Mouse (Mus musculus) neural tube, embryonic 15.5 days (tissue): ENCODE results near the gene Car5a. TPM values are rescaled to one million over a fixed set of nuclear protein-coding genes. Genes with fewer than 3 reads are reported as not detected.

Experiments
- ATAC-seq: fragments of 200-750 bp; cut with Nextera tagmentation; 2 replicates; pipeline ENCODE4 v1.8.0; 2017; ENCODE audit warnings: mild to moderate bottlenecking, moderate TSS enrichment, moderate library complexity; ENCODE audit not compliant: low FRiP score
- H3K27ac ChIP-seq: fragments of 300-500 bp; sonication (generic); replicated peaks from 2 replicates; pipeline ENCODE4 v1.5.1; 2015; ENCODE audit warnings: mild to moderate bottlenecking, inconsistent platforms
- H3K27me3 ChIP-seq: fragments of 300-500 bp; sonication (generic); replicated peaks from 2 replicates; pipeline ENCODE4 v1.6.1; 2015; ENCODE audit warnings: inconsistent platforms
- H3K36me3 ChIP-seq: fragments of 300-500 bp; sonication (generic); 2 replicates; pipeline ENCODE4 v1.6.1; 2015; ENCODE audit warnings: inconsistent platforms
- H3K4me1 ChIP-seq: fragments of 300-500 bp; sonication (generic); 2 replicates; pipeline ENCODE4 v1.6.1; 2015; ENCODE audit warnings: inconsistent platforms
- H3K4me2 ChIP-seq: fragments of 300-500 bp; sonication (generic); 2 replicates; pipeline ENCODE4 v1.6.1; 2015; ENCODE audit warnings: inconsistent platforms, mild to moderate bottlenecking, moderate library complexity
- H3K4me3 ChIP-seq: fragments of 300-500 bp; sonication (generic); replicated peaks from 2 replicates; pipeline ENCODE4 v1.5.1; 2015; ENCODE audit warnings: mild to moderate bottlenecking, inconsistent platforms
- H3K9ac ChIP-seq: fragments of 300-500 bp; sonication (generic); replicated peaks from 2 replicates; pipeline ENCODE4 v1.6.1; 2015; ENCODE audit warnings: mild to moderate bottlenecking, inconsistent platforms
- H3K9me3 ChIP-seq: fragments of 300-500 bp; sonication (generic); replicated peaks from 2 replicates; pipeline ENCODE4 v1.6.1; 2016; ENCODE audit warnings: inconsistent platforms
- WGBS: fragments of 180-500 bp; shearing (Covaris S2); methylation state at CpG from one replicate; pipeline ENCODE4 v1.1.7; 2015; ENCODE audit warnings: mixed read lengths; 5-methylcytosine and 5-hydroxymethylcytosine counted together
- polyA plus RNA-seq: library from polyadenylated mRNA; unstranded; fragments of >200 nt; fragmentation: Nextera tagmentation; extraction: Ambion mirVana; gene quantifications from 2 replicates; pipeline ENCODE4 v1.2.1, GENCODE M21; 2015

Car5a gene
- polyA plus RNA-seq, 1 experiment from 2014 or later = 0.50 TPM

DNA sequence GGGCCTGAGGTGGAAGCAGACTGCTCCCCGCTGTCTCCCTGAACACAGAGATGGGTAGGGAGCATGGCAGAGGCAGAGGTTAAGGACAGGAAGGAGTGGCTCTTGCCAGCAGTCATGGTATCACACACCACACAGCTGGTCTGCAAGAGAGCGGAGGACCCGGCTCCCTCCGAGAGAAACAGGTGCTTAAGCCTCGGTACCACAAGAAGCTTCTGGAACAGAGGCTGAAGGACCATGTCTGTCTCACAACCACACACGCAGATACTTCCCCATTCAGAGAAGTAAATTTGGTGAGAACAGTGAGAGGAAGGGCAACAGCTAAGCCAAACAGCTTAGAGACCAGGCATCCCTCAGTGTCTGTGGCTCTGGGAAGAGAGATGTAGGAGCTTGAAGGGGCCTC lies 33.3 kb downstream of the Car5a start:
- peak overlapping the region; percentile 33; the same call in 1 of the 2 replicates for H3K27ac ChIP-seq
- no peak overlapping the region for H3K9ac ChIP-seq
- H3K4me3 ChIP-seq = no peak overlapping the region
- no peaks in the 10 kb centered on the region for H3K9me3 ChIP-seq
- no peak overlapping the region for H3K4me2 ChIP-seq
- peaks cover 13% of the 10 kb centered on the region for H3K4me1 ChIP-seq
- H3K36me3 ChIP-seq = no peaks in the 10 kb centered on the region
- peaks cover 5% of the 10 kb centered on the region; the same call in 1 of the 2 replicates for H3K27me3 ChIP-seq
- WGBS = 93% methylated on average over 6 of the region's 6 CpGs
- ATAC-seq = no peak

DNA sequence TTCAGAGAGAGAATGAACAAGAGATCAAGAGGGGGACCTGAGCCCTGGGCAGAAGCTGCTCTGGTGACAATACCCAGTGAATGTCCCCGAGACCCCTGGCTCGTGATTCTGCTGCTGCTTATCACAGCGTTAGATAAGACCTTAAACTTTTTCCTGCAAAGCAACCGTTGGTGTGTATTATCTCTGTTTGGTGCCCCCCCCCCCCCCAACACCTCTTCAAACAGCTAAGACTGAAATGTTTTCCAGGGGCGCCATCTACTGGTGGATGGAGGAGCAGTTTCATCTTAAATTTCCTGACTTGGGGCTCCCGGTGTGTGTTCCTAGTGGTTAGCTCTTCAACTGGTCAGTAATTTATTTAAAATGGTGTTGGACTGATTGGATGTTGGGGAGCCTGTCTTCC lies 35.0 kb downstream of the Car5a start:
- Histone ChIP-seq H3K9me3 (no peaks in the 10 kb centered on the region), H3K27me3 (peaks cover 5% of the 10 kb centered on the region; the same call in 1 of the 2 replicates), H3K4me1 (peaks cover 31% of the 10 kb centered on the region), H3K4me3 (no peak overlapping the region), H3K36me3 (no peaks in the 10 kb centered on the region), H3K9ac (no peak overlapping the region), H3K4me2 (no peak overlapping the region), H3K27ac (no peak overlapping the region)
- ATAC-seq = no peak
- WGBS = 11% methylated on average over 6 of the region's 6 CpGs

DNA sequence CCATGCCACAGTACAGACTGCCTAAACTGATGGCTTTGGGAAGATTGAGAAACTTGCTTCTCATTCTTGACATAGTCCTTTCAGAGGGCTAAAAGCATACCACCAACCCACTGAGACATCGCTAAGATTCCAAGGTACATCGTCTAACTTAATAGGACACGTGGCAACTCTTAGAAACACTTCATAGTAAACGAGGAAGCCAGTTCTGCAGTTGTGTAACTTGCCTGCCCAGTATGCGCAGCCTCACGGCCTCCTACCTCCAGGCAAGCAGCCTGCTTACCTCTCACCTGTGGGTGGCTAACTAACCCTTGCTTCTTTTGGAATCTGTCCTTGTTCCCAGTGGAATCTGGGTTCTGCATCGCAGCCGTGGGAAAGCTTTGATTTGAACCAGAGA lies 35.6 kb downstream of the Car5a start:
- H3K27me3 ChIP-seq = peaks cover 5% of the 10 kb centered on the region; the same call in 1 of the 2 replicates
- H3K36me3 ChIP-seq = no peaks in the 10 kb centered on the region
- peaks cover 34% of the 10 kb centered on the region for H3K4me1 ChIP-seq
- ATAC-seq = no peak
- no peak overlapping the region for H3K4me2 ChIP-seq
- H3K4me3 ChIP-seq = no peak overlapping the region
- H3K9ac ChIP-seq = no peak overlapping the region
- no peak overlapping the region for H3K27ac ChIP-seq
- 75% methylated on average over 8 of the region's 8 CpGs for WGBS
- H3K9me3 ChIP-seq = no peaks in the 10 kb centered on the region

DNA sequence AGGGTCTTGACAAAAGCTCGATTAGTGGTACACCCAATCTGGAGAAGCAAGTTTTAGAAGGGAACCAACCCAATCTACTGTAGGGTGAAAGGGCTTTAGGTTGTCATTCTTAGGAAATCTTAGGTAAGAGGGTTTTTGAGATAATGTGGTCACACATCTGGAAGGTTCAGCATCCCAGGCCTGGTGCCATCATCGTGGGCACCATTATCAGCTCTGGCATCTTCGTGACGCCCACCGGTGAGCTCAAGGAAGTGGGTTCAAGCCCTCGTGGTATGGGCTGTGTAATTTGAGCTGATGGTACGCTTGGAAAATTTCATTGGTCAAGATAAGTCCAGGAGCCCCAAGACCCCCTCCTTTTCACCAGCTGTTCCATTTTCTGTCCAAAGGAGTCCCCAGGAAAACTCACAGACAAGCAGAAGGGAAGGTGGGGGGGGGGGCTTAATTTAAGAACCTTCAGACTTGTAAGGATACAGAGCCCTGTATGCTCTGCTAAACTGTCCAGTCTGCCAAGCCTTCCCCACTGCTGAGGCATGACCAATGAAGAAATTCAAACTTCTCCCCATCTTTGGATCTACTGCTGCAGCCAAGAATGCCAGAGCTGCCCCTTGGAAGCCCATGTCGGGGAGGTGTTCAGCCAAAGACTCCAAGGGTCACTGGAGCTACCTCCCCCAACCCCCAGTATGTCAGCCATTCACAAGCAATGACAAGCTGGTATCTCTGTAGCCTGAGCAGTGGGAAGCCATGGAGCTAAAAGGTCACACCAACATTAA lies 36.1 kb downstream of the Car5a start:
- 60% methylated on average over 8 of the region's 8 CpGs for WGBS

DNA sequence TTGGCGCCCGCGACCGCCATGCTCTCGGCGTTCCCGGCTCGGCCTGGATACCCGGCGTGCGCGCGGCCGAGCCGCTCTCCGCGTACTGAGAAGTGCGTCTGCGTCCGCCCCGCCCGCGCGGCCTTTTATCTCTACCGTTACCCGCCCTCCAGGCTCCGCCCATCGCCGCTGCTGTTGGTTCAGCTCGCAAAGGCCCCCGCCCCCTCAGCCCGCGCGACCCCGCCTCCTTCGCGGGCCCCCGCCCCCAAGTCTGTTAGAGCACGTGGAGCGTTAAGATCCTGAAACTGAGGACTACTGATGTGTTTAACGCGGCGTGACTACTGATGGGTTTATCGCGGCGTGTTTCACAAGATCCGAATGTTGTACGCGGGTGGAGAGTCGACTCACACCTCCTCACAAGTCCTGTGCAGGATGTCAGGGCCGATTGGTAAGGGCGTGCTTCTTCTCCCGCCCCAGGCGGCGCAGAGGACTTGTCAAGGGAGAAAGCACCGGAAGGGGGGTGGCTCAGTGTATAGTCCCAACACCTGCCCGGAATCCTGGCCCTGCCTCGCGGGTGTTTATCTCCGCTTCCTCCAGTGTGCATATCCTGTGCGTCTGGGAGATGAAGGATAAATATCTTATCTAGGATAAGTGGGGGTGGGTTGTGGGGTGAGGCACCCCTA lies 37.0 kb downstream of the Car5a start, which contains the start of gene Slc7a5:
Gene Slc7a5 (minus strand): TSS at position 108 of the 662 bp plus-strand sequence.
- Histone ChIP-seq H3K36me3 (no peaks in the 10 kb centered on the region), H3K4me2 (peak within 1 kb of the TSS; percentile 98), H3K9me3 (no peaks in the 10 kb centered on the region), H3K4me3 (peak within 1 kb of the TSS; percentile 85), H3K9ac (peak within 1 kb of the TSS; percentile 70), H3K27me3 (peaks cover 5% of the 10 kb centered on the region; the same call in 1 of the 2 replicates), H3K27ac (peak within 1 kb of the TSS; percentile 76), H3K4me1 (peaks cover 38% of the 10 kb centered on the region)
- ATAC-seq = peak; percentile 94
- under 1% methylated on average over 60 of the region's 61 CpGs for whole genome bisulfite sequencing

More for the DNA sequence above, 36.1 kb downstream of the Car5a start:
- ATAC-seq = no peak
- peaks cover 5% of the 10 kb centered on the region; the same call in 1 of the 2 replicates for H3K27me3 ChIP-seq
- no peak overlapping the region for H3K27ac ChIP-seq
- H3K9me3 ChIP-seq = no peaks in the 10 kb centered on the region
- H3K9ac ChIP-seq = no peak overlapping the region
- no peaks in the 10 kb centered on the region for H3K36me3 ChIP-seq
- no peak overlapping the region for H3K4me3 ChIP-seq
- peaks cover 38% of the 10 kb centered on the region for H3K4me1 ChIP-seq
- peak overlapping the region; percentile 98 for H3K4me2 ChIP-seq

DNA sequence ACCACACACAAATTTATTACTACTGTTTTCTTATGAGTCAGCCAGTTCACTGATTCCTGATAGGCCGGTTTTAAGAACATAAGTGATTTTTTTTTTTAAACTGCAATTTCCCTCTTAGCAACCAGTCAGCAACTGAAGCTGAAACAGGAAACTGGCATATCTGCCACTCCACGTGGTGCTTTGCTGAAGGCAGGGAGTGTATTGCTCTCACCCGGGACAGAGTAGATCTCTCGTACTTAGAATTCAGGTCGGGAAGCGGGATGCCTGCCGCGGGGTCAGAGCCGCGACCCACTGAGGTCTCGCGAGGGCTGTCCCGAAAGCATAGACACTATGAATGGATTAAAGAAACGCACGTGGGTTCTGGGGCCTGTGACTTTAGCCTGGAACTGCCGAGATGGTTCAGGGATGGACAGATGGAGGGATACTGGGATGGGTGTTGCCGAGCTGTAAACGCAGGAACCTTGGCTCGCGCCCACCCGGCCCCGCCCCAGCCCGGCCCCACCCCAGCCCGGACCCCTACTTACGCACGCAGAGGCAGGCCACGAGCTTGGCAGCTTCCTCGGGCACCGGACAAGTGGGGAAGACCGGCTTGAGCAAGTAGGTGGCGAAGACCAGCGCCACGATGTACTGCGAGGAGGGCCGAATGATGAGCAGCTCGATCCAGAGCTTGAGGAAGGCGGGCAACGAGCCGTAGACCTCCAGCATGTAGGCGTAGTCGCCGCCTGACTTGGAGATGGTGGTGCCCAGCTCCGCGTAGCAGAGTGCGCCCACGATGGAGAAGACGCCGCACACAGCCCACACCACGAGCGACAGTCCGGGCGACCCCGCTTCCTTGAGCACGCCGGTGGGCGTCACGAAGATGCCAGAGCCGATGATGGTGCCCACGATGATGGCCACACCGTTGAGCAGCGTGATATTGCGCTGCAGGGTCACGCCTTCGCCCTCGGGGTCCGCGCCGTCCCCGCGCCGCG lies 37.9 kb downstream of the Car5a start:
- ATAC-seq = peak; percentile 64
- peaks cover 5% of the 10 kb centered on the region; the same call in 1 of the 2 replicates for H3K27me3 ChIP-seq
- peak overlapping the region; percentile 85 for H3K4me3 ChIP-seq
- H3K9ac ChIP-seq = peak overlapping the region; percentile 70
- peaks cover 44% of the 10 kb centered on the region for H3K4me1 ChIP-seq
- H3K36me3 ChIP-seq = no peaks in the 10 kb centered on the region
- no peaks in the 10 kb centered on the region for H3K9me3 ChIP-seq
- peak overlapping the region; percentile 76 for H3K27ac ChIP-seq
- peak overlapping the region; percentile 98 for H3K4me2 ChIP-seq
- under 1% methylated on average over 67 of the region's 72 CpGs for WGBS

DNA sequence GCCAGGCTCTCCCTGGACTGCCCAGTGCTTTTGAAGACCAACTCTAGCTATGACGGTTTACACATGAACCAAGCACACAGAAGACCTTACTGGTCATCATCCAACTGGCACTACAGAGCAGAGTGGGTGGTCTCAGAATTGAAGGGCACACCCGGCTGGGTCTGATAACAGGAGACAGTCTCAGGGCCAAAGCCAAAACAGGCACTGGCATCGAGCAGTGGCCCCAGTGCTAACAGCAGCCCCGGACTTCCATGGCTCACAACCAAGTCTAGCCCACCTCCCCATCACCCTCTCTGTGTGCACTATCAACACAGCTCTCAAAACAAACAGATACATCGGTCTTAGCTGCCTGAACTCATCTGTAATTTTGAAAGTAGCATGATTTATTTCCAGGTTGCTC lies 38.8 kb downstream of the Car5a start:
- H3K9me3 ChIP-seq = no peaks in the 10 kb centered on the region
- peak overlapping the region; percentile 70; the same call in 1 of the 2 replicates for H3K9ac ChIP-seq
- 27% methylated on average over 5 of the region's 5 CpGs for WGBS
- peak overlapping the region; percentile 98 for H3K4me2 ChIP-seq
- no peak for ATAC-seq
- peak overlapping the region; percentile 85 for H3K4me3 ChIP-seq
- no peak overlapping the region for H3K27ac ChIP-seq
- no peaks in the 10 kb centered on the region for H3K36me3 ChIP-seq
- peaks cover 5% of the 10 kb centered on the region; the same call in 1 of the 2 replicates for H3K27me3 ChIP-seq
- H3K4me1 ChIP-seq = peaks cover 45% of the 10 kb centered on the region

DNA sequence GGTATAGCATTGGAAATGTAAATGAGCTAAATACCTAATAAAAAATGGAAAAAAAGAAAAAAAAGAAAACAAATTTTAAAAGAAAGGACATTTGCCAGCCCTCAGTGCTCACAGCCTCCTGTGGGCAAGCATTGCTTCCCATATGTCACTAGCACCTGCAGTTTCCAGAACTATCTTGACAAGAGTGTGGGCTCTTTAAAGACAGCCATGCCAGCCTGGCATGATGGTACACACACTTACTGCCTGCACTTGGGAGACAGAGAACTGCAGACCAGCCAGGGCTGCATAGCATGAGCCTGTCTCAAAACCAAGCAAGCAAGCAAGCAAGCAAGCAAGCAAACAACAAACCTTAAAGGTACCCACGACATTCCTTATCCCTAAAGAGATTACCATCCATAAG lies 39.3 kb downstream of the Car5a start:
- Histone ChIP-seq H3K4me3 (peak overlapping the region; percentile 85), H3K36me3 (no peaks in the 10 kb centered on the region), H3K9me3 (no peaks in the 10 kb centered on the region), H3K4me2 (peak overlapping the region; percentile 98), H3K27me3 (0 out of 2 replicates have a peak, but pooled peaks cover 5% of the 10 kb centered on the region), H3K4me1 (peaks cover 45% of the 10 kb centered on the region), H3K27ac (no peak overlapping the region), H3K9ac (peak overlapping the region; percentile 70; the same call in 1 of the 2 replicates)
- ATAC-seq = no peak
- WGBS = 58% methylated on average over 1 of the region's 1 CpGs

DNA sequence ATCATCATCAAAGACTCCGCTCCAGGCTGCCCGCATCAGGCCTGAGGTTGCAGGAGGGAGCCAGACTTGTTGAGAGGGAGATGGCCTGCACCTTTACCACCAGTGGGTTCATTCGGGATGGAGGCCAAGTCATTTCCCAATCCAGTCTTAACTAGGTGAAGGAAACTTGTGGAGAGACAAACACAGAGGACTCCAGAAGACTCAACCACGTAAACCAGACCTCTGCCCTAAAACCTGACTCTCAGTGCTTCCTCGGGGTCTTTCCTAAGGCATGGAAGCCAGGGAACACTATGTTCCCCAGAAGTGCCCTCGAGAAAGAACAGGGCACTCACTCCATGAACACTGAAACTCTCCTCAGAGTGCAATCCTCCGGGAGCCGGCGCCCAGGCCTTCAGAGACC lies 39.7 kb downstream of the Car5a start:
- no peak overlapping the region for H3K27ac ChIP-seq
- no peak overlapping the region; the same call in 1 of the 2 replicates for H3K9ac ChIP-seq
- H3K4me1 ChIP-seq = peaks cover 45% of the 10 kb centered on the region
- no peak for ATAC-seq
- H3K9me3 ChIP-seq = no peaks in the 10 kb centered on the region
- WGBS = 84% methylated on average over 9 of the region's 9 CpGs
- peak overlapping the region; percentile 85 for H3K4me3 ChIP-seq
- no peaks in the 10 kb centered on the region for H3K36me3 ChIP-seq
- H3K4me2 ChIP-seq = peak overlapping the region; percentile 98
- H3K27me3 ChIP-seq = 0 out of 2 replicates have a peak, but pooled peaks cover 5% of the 10 kb centered on the region

DNA sequence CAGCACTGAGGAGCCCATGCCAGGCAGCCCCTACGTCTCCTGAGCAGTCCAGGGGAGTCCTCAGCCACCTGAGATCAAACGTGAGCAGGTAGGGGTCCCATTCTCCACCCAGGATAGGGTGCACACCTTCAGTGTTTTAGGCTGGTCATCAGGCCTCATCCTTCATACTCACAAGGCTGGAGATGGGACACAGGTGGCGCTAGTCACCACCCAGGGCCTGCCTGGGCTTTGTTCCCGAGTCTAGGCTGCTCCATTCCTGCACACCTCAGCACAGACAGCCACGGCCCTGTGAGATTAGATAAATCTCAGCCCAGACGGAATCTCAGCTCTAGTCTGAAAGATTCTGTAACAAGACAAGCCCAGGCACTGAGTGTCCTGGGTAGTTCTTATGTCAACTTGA lies 40.7 kb downstream of the Car5a start:
- no peak overlapping the region for H3K9ac ChIP-seq
- 0 out of 2 replicates have a peak, but pooled peaks cover 5% of the 10 kb centered on the region for H3K27me3 ChIP-seq
- no peak for ATAC-seq
- peaks cover 50% of the 10 kb centered on the region for H3K4me1 ChIP-seq
- H3K4me2 ChIP-seq = 0 out of 2 replicates have a peak overlapping the region, but pooled peaks have one; percentile 98
- 66% methylated on average over 6 of the region's 6 CpGs for WGBS
- no peak overlapping the region for H3K27ac ChIP-seq
- H3K9me3 ChIP-seq = no peaks in the 10 kb centered on the region
- H3K36me3 ChIP-seq = no peaks in the 10 kb centered on the region
- peak overlapping the region; percentile 85 for H3K4me3 ChIP-seq
